Mouse (Mus musculus) T-helper 17 cell (primary cell): ENCODE measurements around the gene Pdk1.

Experiments used
- in situ Hi-C, 2 experiments: fragments of 300-600 bp; cut with MboI, MseI; formaldehyde crosslinking; loops; 1 replicate in 1 of 2; 2 replicates in 1 of 2; pipeline ENCODE4 v1.15.1; 2025; ENCODE audit warnings: high pct_unique_total_duplicates in 2 of 2

Gene Pdk1

DNA sequence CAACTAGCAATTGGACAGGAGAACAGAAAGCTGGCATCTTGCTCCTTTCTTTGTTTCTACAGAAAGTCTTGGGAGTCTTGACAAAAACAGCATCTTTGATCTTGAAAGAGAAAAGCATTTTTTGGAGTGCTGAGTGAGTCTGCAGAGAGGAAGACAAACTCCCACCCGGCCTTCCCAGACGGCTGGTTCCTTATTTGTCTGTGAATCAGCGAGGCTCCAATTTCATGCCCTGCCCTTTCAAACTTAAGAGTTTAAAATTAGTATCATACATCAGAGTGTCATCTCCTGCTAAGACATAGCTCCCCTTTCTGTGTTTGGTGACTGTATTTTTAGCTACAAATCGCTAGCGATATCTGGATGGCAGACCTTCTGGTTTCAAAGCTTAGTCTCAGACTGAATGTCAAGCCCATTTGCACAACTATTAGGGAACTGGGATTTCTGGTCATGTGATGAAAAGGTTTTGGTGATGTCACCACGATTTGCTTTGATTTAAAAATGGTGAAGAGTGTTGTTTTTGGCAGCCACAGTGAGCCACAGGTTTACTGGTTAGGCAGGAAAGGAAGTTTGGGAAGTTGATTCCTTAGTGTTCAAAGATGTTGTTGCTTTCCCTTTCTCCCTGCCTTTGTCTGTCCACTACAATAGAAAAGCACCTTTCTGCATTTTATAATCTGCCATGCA is 65.8 kb downstream of the Pdk1 start:
- in situ Hi-C loops, result no loop called here

DNA sequence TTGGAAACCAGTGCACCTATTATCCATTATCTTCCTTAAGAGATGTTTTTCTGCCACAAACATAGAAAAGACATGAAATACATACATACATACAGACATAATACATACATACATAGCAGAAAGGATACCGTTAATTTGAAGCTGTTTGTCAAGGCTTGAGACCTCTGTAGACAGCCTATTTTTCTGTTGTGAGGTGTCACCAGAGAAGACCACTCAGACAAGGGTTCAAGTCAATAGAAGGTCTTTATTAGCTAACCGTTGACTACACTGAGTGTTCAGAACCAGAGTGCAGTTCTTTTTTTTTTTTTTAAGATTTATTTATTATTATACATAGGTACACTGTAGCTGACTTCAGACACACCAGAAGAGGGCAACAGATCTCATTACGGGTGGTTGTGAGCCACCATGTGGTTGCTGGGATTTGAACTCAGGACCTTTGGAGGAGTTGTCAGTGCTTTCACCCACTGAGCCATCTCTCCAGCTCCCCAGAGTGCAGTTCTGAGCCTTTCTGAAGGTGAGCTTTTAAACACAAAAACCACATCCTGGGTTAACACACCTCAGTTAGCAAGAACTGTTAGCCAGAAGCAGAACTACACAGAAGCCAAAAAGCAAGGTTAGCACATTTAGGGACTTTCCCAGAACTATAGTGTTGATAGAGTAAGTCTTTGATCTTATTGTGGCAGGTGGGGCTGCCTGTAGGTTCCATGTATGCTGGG is 68.1 kb downstream of the Pdk1 start:
- in situ Hi-C loops, result no loop called here

DNA sequence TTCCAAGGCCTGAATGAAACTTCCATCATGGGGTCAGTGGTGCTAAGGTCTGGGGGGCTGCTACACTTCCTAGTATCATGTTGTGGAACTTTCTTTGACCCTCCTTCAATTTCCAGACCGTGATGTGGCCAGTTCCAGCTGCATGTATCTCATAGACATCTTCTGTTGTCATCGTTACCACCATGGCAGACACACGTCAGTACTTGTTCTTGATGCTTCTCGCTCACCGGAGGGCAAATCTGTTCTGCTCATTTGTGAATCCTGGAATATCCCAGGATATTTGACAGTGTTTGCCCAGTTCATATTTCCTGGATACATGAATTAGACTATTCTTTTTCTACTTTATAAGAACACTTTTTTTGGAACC is 68.7 kb downstream of the Pdk1 start:
- in situ Hi-C loops, result no loop called here

DNA sequence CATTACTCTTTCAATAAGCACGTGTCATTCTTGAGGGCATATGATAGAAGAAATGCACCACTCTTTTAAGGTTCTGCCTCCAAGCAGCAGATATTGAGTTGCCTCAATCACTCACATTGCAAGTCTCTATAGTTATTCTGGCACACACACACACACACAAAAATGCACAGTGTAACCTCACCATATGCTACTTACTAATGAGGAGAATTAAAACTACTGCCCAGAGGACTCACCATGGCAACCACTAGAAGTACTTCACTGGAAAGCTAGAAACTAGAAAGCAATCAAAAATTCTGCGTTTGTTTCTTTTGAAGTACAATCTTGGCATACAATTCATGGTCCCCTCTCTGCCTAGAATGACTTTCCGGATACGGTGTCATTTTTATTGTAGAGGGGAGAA is 78.2 kb downstream of the Pdk1 start:
- in situ Hi-C loops, result no loop called here
